In the genomic region with DNA sequence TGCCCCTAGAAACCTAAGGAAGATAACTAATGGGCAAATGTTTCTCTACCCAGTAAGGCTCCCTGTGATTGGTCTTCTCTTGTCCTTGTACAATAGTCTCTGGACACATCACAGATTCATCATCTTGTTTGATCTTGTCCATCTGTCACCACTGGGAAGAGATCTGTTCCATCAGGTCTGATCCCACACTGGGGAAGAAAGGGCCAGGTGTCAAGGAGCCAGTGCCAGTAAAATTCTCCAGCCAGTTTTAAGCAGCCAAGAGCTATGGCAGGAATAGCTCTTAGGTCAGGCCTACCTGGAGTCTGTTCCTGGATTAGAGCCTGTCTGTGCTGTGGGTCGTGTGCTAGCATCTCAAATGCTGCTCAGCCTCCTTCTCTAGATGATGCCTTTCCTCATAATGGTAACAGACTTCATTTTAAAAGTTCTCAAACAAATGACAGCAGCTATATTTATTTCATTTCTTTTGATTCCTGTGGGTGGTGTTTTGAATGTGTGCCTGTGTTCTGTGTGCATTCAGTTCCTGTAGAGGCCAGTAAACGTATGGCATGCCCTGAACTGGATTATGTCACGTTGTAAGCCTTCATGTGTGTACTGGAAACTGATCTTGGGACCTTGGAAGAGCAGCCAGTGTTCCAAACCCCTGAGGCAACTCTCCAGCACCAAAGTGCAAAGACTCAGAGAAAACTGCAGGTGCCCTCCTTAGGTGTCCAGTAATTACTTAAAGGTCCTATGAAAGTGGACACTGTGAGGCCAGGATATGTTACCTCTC, we compare ENCODE assay signal across 35 mouse cellular contexts. TPM values are rescaled to one million over a fixed set of nuclear protein-coding genes. Genes with fewer than 3 reads are reported as not detected.
A peak's percentile ranks its signal among the peaks of the same experiment; 100 is the strongest.
DNase-seq lines count a peak whose midpoint lies in the region; ATAC-seq and TF ChIP-seq lines count a peak whose summit lies in the region.
"Had no signal": no experiment of that assay in that cellular context is flagged by ENCODE, and none has a peak within 500 bp of the region (broad histone marks: within the 10 kb centered on the region; RNA-seq: fewer than 3 reads in every experiment).

No protein-coding gene starts in this region.

- 67% methylated on average over 3 of the region's 3 CpGs for WGBS in liver, adult 2 months
- WGBS in liver, embryonic 12.5 days (ENCODE audit: insufficient replicate concordance), result 35% methylated on average over 3 of the region's 3 CpGs
- WGBS in cerebellum, adult 2 months, result 8% methylated on average over 3 of the region's 3 CpGs

- H3K4me1 ChIP-seq in liver, adult 2 months (ENCODE audit: control insufficient read depth, insufficient read depth, low read length), result peaks cover 5% of the 10 kb centered on the region; the same call in 1 of the 2 replicates
- no peaks in the 10 kb centered on the region for H3K4me1 ChIP-seq in liver, embryonic 12.5 days
- peaks cover 21% of the 10 kb centered on the region for H3K4me1 ChIP-seq in cerebellum, adult 2 months (ENCODE audit: control insufficient read depth, insufficient read depth, low read length)
- H3K4me1 ChIP-seq: embryonic facial prominence, embryonic 13.5 days; forebrain, embryonic 10.5 days; heart, embryonic 10.5 days; heart, embryonic 15.5 days; midbrain, embryonic 13.5 days; neural tube, embryonic 13.5 days had no signal

- H3K4me2 ChIP-seq in liver, embryonic 12.5 days, result no peak overlapping the region
- H3K4me2 ChIP-seq: embryonic facial prominence, embryonic 13.5 days; heart, embryonic 15.5 days; midbrain, embryonic 13.5 days; neural tube, embryonic 13.5 days had no signal

- no peak for TF ChIP-seq CTCF in liver, adult 2 months (IDR thresholded peaks at IDR 0.05; ENCODE audit: low read depth, low read length)
- TF ChIP-seq CTCF in cerebellum, adult 2 months (IDR thresholded peaks at IDR 0.05; ENCODE audit: borderline replicate concordance, insufficient read depth, low read depth, low read length), result no peak

- no peaks in the 10 kb centered on the region for H3K79me2 ChIP-seq in liver, adult 2 months (ENCODE audit: control insufficient read depth, insufficient read depth, low read length)

- DNase-seq in liver, adult 2 months (ENCODE audit: extremely low read depth, low read depth, low spot score), result peak; percentile 36
- peak; percentile 81 to 94 for DNase-seq in cerebellum, adult 2 months
- peak; percentile 76 to 86 for DNase-seq in cerebellum, postnatal 14 days
- DNase-seq in right cerebral cortex, adult 2 months (ENCODE audit: low spot score in 2 of 2), result no peak
- DNase-seq in adrenal gland, postnatal 14 days, result no peak
- DNase-seq: B cell, adult 2 months; gastrocnemius, postnatal 10 days; heart, adult 11 months; kidney, adult 18-20 months; lung, adult 2 months; lung, postnatal 10 days had no signal

- no peaks in the 10 kb centered on the region for H3K36me3 ChIP-seq in liver, adult 2 months (ENCODE audit: control insufficient read depth, insufficient read depth, low read length)
- no peaks in the 10 kb centered on the region for H3K36me3 ChIP-seq in liver, embryonic 12.5 days
- H3K36me3 ChIP-seq: embryonic facial prominence, embryonic 13.5 days; forebrain, embryonic 10.5 days; heart, embryonic 10.5 days; heart, embryonic 15.5 days; midbrain, embryonic 13.5 days; neural tube, embryonic 13.5 days had no signal

- H3K9me3 ChIP-seq in liver, embryonic 12.5 days (replicated peaks), result no peaks in the 10 kb centered on the region
- H3K9me3 ChIP-seq: heart, embryonic 10.5 days; heart, embryonic 15.5 days; neural tube, embryonic 13.5 days had no signal

- no peaks in the 10 kb centered on the region for H3K27me3 ChIP-seq in liver, adult 2 months (ENCODE audit: control insufficient read depth, insufficient read depth, low read length)
- no peaks in the 10 kb centered on the region for H3K27me3 ChIP-seq in liver, embryonic 12.5 days (replicated peaks)
- H3K27me3 ChIP-seq in cerebellum, adult 2 months (ENCODE audit: control insufficient read depth, insufficient read depth, low read length), result no peaks in the 10 kb centered on the region
- H3K27me3 ChIP-seq: embryonic facial prominence, embryonic 13.5 days; heart, embryonic 15.5 days; midbrain, embryonic 13.5 days; neural tube, embryonic 13.5 days had no signal

- ATAC-seq in liver, embryonic 12.5 days, result no peak
- ATAC-seq: hindbrain, embryonic 16.5 days; midbrain, embryonic 13.5 days had no signal

- no peak for TF ChIP-seq POLR2A in liver, adult 2 months (IDR thresholded peaks at IDR 0.05; ENCODE audit: extremely low read depth, insufficient read depth, low read length)
- no peak for TF ChIP-seq POLR2A in cerebellum, adult 2 months (IDR thresholded peaks at IDR 0.05; ENCODE audit: borderline replicate concordance, insufficient read depth, low read length)

- H3K9ac ChIP-seq in liver, adult 2 months (ENCODE audit: low read depth, low read length), result no peak overlapping the region
- H3K9ac ChIP-seq in liver, embryonic 12.5 days, result no peak overlapping the region
- H3K9ac ChIP-seq: embryonic facial prominence, embryonic 13.5 days; heart, embryonic 15.5 days; liver, embryonic 14.5 days; midbrain, embryonic 13.5 days; neural tube, embryonic 13.5 days had no signal

- H3K27ac ChIP-seq in liver, adult 2 months (replicated peaks; ENCODE audit: insufficient read depth, low read depth, low read length), result no peak overlapping the region
- no peak overlapping the region for H3K27ac ChIP-seq in liver, embryonic 12.5 days
- H3K27ac ChIP-seq in cerebellum, adult 2 months (ENCODE audit: insufficient read depth, low read length), result peak overlapping the region; percentile 86
- H3K27ac ChIP-seq: embryonic facial prominence, embryonic 13.5 days; forebrain, embryonic 10.5 days; heart, embryonic 10.5 days; heart, embryonic 15.5 days; liver, embryonic 14.5 days; macrophage; midbrain, embryonic 13.5 days; neural tube, embryonic 13.5 days had no signal

- no peak overlapping the region for H3K4me3 ChIP-seq in liver, adult 2 months (ENCODE audit: insufficient read depth, low read depth, low read length)
- no peak overlapping the region for H3K4me3 ChIP-seq in liver, embryonic 12.5 days
- H3K4me3 ChIP-seq in cerebellum, adult 2 months (replicated peaks; ENCODE audit: insufficient read depth, low read depth, low read length), result no peak overlapping the region
- H3K4me3 ChIP-seq: embryonic facial prominence, embryonic 13.5 days; forebrain, embryonic 10.5 days; heart, embryonic 10.5 days; heart, embryonic 15.5 days; midbrain, embryonic 13.5 days; neural tube, embryonic 13.5 days had no signal

RNA-seq across cellular contexts. Expression of gene 1700001J03Rik, which starts 5.6 kb away (rescaled TPM):
- 0.28 TPM in 1 of 2 replicates, not detected in the other for total RNA-seq in liver, adult 2 months (2014; rRNA removed)
- polyA plus RNA-seq in liver, adult 2 months (2012; rRNA removed), result not detected in 2 replicates
- polyA plus RNA-seq in liver, embryonic 12.5 days (2016; fragmentation: Nextera tagmentation; extraction: Ambion mirVana), result not detected in 2 replicates
- polyA plus RNA-seq in cerebellum, adult 2 months (2012; rRNA removed), result 2.2 and 2.8 TPM in 2 replicates
- 0.67 and 1.3 TPM in 2 replicates for total RNA-seq in adrenal gland, postnatal 14 days (2021)
- total RNA-seq: common myeloid progenitor, adult 5-6 weeks; megakaryocyte-erythroid progenitor cell, adult 5-6 weeks had no signal
- polyA plus RNA-seq: embryonic facial prominence, embryonic 13.5 days; forebrain, embryonic 10.5 days; heart, embryonic 10.5 days; heart, embryonic 15.5 days; hindbrain, embryonic 11.5 days; intestine, embryonic 14.5 days; stomach, embryonic 14.5 days; thymus, postnatal 0 days had no signal

RNA-seq across cellular contexts. Expression of gene Gm6309, which starts 20.2 kb away (rescaled TPM):
- not detected in 2 replicates for total RNA-seq in liver, adult 2 months (2014; rRNA removed)
- not detected in 2 replicates for polyA plus RNA-seq in liver, adult 2 months (2012; rRNA removed)
- polyA plus RNA-seq in liver, embryonic 12.5 days (2016; fragmentation: Nextera tagmentation; extraction: Ambion mirVana), result not detected in 2 replicates
- not detected in 2 replicates for polyA plus RNA-seq in cerebellum, adult 2 months (2012; rRNA removed)
- total RNA-seq in adrenal gland, postnatal 14 days (2021), result not detected in 2 replicates
- total RNA-seq: adrenal gland, adult 18-20 months; adrenal gland, postnatal 4 days; common myeloid progenitor, adult 5-6 weeks; gastrocnemius, postnatal 10 days; heart, postnatal 25 days; layer of hippocampus, postnatal 10 days; left cerebral cortex, adult 18-20 months; left cerebral cortex, postnatal 36 days; megakaryocyte-erythroid progenitor cell, adult 5-6 weeks had no signal
- polyA plus RNA-seq: embryonic facial prominence, embryonic 13.5 days; forebrain, embryonic 10.5 days; heart, embryonic 10.5 days; heart, embryonic 15.5 days; hindbrain, embryonic 11.5 days; hindbrain, embryonic 16.5 days; intestine, embryonic 14.5 days; kidney, embryonic 16.5 days; limb, embryonic 14.5 days; liver, embryonic 14.5 days; lung, adult 2 months; macrophage; midbrain, embryonic 13.5 days; neural tube, embryonic 13.5 days; stomach, embryonic 14.5 days; thymus, postnatal 0 days had no signal

RNA-seq across cellular contexts. Expression of gene Gm5565, which starts 30.3 kb away (rescaled TPM):
- total RNA-seq in liver, adult 2 months (2014; rRNA removed), result not detected in 2 replicates
- not detected in 2 replicates for polyA plus RNA-seq in liver, adult 2 months (2012; rRNA removed)
- not detected in 2 replicates for polyA plus RNA-seq in liver, embryonic 12.5 days (2016; fragmentation: Nextera tagmentation; extraction: Ambion mirVana)
- not detected in 2 replicates for polyA plus RNA-seq in cerebellum, adult 2 months (2012; rRNA removed)
- not detected in 2 replicates for total RNA-seq in adrenal gland, postnatal 14 days (2021)
- total RNA-seq: adrenal gland, adult 18-20 months; adrenal gland, postnatal 4 days; common myeloid progenitor, adult 5-6 weeks; gastrocnemius, postnatal 10 days; heart, postnatal 25 days; layer of hippocampus, postnatal 10 days; left cerebral cortex, adult 18-20 months; left cerebral cortex, postnatal 36 days; megakaryocyte-erythroid progenitor cell, adult 5-6 weeks had no signal
- polyA plus RNA-seq: embryonic facial prominence, embryonic 13.5 days; forebrain, embryonic 10.5 days; heart, embryonic 10.5 days; heart, embryonic 15.5 days; hindbrain, embryonic 11.5 days; hindbrain, embryonic 16.5 days; intestine, embryonic 14.5 days; kidney, embryonic 16.5 days; limb, embryonic 14.5 days; liver, embryonic 14.5 days; lung, adult 2 months; macrophage; midbrain, embryonic 13.5 days; neural tube, embryonic 13.5 days; stomach, embryonic 14.5 days; thymus, postnatal 0 days had no signal

RNA-seq across cellular contexts. Expression of gene Rnf6, which starts 30.7 kb away (rescaled TPM):
- 28.4 and 29.4 TPM in 2 replicates for total RNA-seq in liver, adult 2 months (2014; rRNA removed)
- 12.5 and 14.0 TPM in 2 replicates for polyA plus RNA-seq in liver, adult 2 months (2012; rRNA removed)
- polyA plus RNA-seq in liver, embryonic 12.5 days (2016; fragmentation: Nextera tagmentation; extraction: Ambion mirVana), result 24.8 and 25.3 TPM in 2 replicates
- polyA plus RNA-seq in cerebellum, adult 2 months (2012; rRNA removed), result 67.0 and 68.4 TPM in 2 replicates
- 54.8 and 58.1 TPM in 2 replicates for total RNA-seq in adrenal gland, postnatal 14 days (2021)

RNA-seq across cellular contexts. Expression of gene Cdk8, which starts 40.3 kb away (rescaled TPM):
- total RNA-seq in liver, adult 2 months (2014; rRNA removed), result 27.8 and 32.5 TPM in 2 replicates
- polyA plus RNA-seq in liver, adult 2 months (2012; rRNA removed), result 19.3 and 25.2 TPM in 2 replicates
- 30.7 and 32.5 TPM in 2 replicates for polyA plus RNA-seq in liver, embryonic 12.5 days (2016; fragmentation: Nextera tagmentation; extraction: Ambion mirVana)
- 35.3 and 37.5 TPM in 2 replicates for polyA plus RNA-seq in cerebellum, adult 2 months (2012; rRNA removed)
- 73.2 and 74.4 TPM in 2 replicates for total RNA-seq in adrenal gland, postnatal 14 days (2021)

Comparison
In these comparisons a context has a peak if more than half of its experiments do, and no peak if none do; other contexts are left out.
1. DNase-seq: peak in liver, adult 2 months (single experiment), cerebellum, adult 2 months (2 of 2) and cerebellum, postnatal 14 days (2 of 2); none in right cerebral cortex, adult 2 months (0 of 2) and adrenal gland, postnatal 14 days (single experiment).